Mouse (Mus musculus) limb, embryonic 14.5 days (tissue): ENCODE data around the gene Usp43. TPM values are rescaled to one million over a fixed set of nuclear protein-coding genes. Genes with fewer than 3 reads are reported as not detected.

Experiments
- ATAC-seq: fragments of 200-750 bp; cut with Nextera tagmentation; 2 replicates; pipeline ENCODE4 v1.8.0; 2017; ENCODE audit warnings: low read depth, moderate number of reproducible peaks, moderate TSS enrichment; ENCODE audit not compliant: low FRiP score
- DNase-seq: peaks from one replicate; pipeline ENCODE4 v3.0.0-alpha.2; 2015; ENCODE audit warnings: low spot score
- H3K27ac ChIP-seq: fragments of 300-500 bp; sonication (generic); replicated peaks from 2 replicates; pipeline ENCODE4 v1.5.1; 2014; ENCODE audit warnings: low read depth, mild to moderate bottlenecking, low read length, moderate library complexity, mixed read lengths
- H3K27me3 ChIP-seq: fragments of 300-500 bp; sonication (generic); 2 replicates; pipeline ENCODE4 v1.6.1; 2014; ENCODE audit warnings: low read length, mixed read lengths; ENCODE audit not compliant: control insufficient read depth, insufficient read depth
- H3K36me3 ChIP-seq: fragments of 300-500 bp; sonication (generic); 2 replicates; pipeline ENCODE4 v1.6.1; 2014; ENCODE audit warnings: mild to moderate bottlenecking, low read length, moderate library complexity, mixed read lengths; ENCODE audit not compliant: control insufficient read depth, insufficient read depth
- H3K4me1 ChIP-seq: fragments of 300-500 bp; sonication (generic); 2 replicates; pipeline ENCODE4 v1.6.1; 2014; ENCODE audit warnings: antibody characterized with exemption, low read length, mixed read lengths; ENCODE audit not compliant: control insufficient read depth, insufficient read depth
- H3K4me2 ChIP-seq: fragments of 300-500 bp; sonication (generic); replicated peaks from 2 replicates; pipeline ENCODE4 v1.6.1; 2014; ENCODE audit warnings: low read depth, mild to moderate bottlenecking, low read length, moderate library complexity; ENCODE audit not compliant: severe bottlenecking
- H3K4me3 ChIP-seq: fragments of 300-500 bp; sonication (generic); replicated peaks from 2 replicates; pipeline ENCODE4 v1.5.1; 2014; ENCODE audit warnings: low read length
- H3K9ac ChIP-seq: fragments of 300-500 bp; sonication (generic); 2 replicates; pipeline ENCODE4 v1.6.1; 2014; ENCODE audit warnings: mild to moderate bottlenecking, low read depth, low read length, moderate library complexity; ENCODE audit not compliant: severe bottlenecking
- H3K9me3 ChIP-seq: fragments of 300-500 bp; sonication (generic); 2 replicates; pipeline ENCODE4 v1.6.1; 2016; ENCODE audit warnings: low read length; ENCODE audit not compliant: control insufficient read depth
- POLR2A ChIP-seq: fragments of 200-500 bp; IDR thresholded peaks from 2 replicates; pipeline ENCODE4 v1.8.0; 2012; ENCODE audit warnings: inconsistent platforms, mild to moderate bottlenecking, moderate library complexity, borderline replicate concordance; ENCODE audit not compliant: insufficient read depth, insufficient read length; ENCODE audit errors: extremely low read depth
- WGBS: fragments of 180-500 bp; shearing (Covaris S2); extraction: QIAGEN DNeasy Blood & Tissue Kit; methylation state at CpG from one replicate; pipeline ENCODE4 v1.1.7; 2014; 5-methylcytosine and 5-hydroxymethylcytosine counted together
- polyA plus RNA-seq, 2 experiments: library from polyadenylated mRNA; depleted of rRNA in 1 of 2; stranded (reverse) in 1 of 2; unstranded in 1 of 2; fragments of >200 nt; fragmentation: Nextera tagmentation in 1 of 2; extraction: Ambion mirVana in 1 of 2; gene quantifications; 2 replicates each; pipeline versions ENCODE4 v1.2.1 to v1.2.3; 2012 to 2014

Usp43 gene
- polyA plus RNA-seq, 2 experiments = 1.8 to 1.9 TPM

DNA sequence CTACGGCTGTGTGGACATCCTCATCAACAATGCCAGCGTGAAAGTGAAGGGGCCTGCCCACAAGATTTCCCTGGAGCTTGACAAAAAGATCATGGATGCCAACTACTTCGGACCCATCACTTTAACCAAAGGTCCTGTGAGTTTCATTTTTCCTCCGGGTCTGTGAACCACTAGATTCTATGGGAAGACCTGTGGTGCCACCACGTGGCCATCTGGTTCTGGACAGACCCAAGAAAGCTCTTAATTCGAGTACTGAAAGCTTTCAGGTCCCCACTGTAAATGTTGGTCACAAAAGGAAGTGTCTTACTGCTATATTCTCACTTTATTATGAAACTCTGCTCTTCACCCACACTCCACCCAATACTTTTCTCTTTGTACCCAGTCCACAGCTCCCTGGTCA, 110.4 kb downstream of the Usp43 start:
- Histone ChIP-seq H3K4me3 (no peak overlapping the region), H3K27ac (no peak overlapping the region), H3K27me3 (no peaks in the 10 kb centered on the region), H3K36me3 (no peaks in the 10 kb centered on the region), H3K9me3 (no peaks in the 10 kb centered on the region), H3K4me2 (no peak overlapping the region), H3K9ac (no peak overlapping the region), H3K4me1 (no peaks in the 10 kb centered on the region)
- WGBS = 78% methylated on average over 6 of the region's 6 CpGs
- no peak for TF ChIP-seq POLR2A
- ATAC-seq = no peak
- DNase-seq = no peak

GRCm38 (mm10) chr11:67808051-67808450, 113.9 kb downstream of the Usp43 start:
- Histone ChIP-seq H3K27me3 (no peaks in the 10 kb centered on the region), H3K9me3 (no peaks in the 10 kb centered on the region), H3K4me1 (no peaks in the 10 kb centered on the region), H3K36me3 (no peaks in the 10 kb centered on the region), H3K9ac (no peak overlapping the region), H3K27ac (no peak overlapping the region), H3K4me2 (no peak overlapping the region), H3K4me3 (no peak overlapping the region)
- DNase-seq (no peak), ATAC-seq (no peak)
- 84% methylated on average over 5 of the region's 5 CpGs for WGBS
- TF ChIP-seq POLR2A = no peak

- no peaks in the 10 kb centered on the region for H3K9me3 ChIP-seq
- DNase-seq (no peak), ATAC-seq (no peak)
- no peak overlapping the region for H3K9ac ChIP-seq
- H3K4me1 ChIP-seq = no peaks in the 10 kb centered on the region
- no peaks in the 10 kb centered on the region for H3K27me3 ChIP-seq
- 78% methylated on average over 11 of the region's 11 CpGs for WGBS
- H3K4me3 ChIP-seq = no peak overlapping the region
- no peak overlapping the region for H3K27ac ChIP-seq
- H3K36me3 ChIP-seq = no peaks in the 10 kb centered on the region
- no peak for TF ChIP-seq POLR2A
- H3K4me2 ChIP-seq = no peak overlapping the region
Observed at GRCm38 (mm10) chr11:67806832-67807597, 114.9 kb downstream of the Usp43 start.

GRCm38 (mm10) chr11:67805538-67805937, 116.4 kb downstream of the Usp43 start:
- ATAC-seq (no peak), DNase-seq (no peak)
- WGBS = 86% methylated on average over 1 of the region's 1 CpGs
- no peak overlapping the region for H3K27ac ChIP-seq
- no peak overlapping the region for H3K4me3 ChIP-seq
- H3K4me2 ChIP-seq = no peak overlapping the region
- no peaks in the 10 kb centered on the region for H3K4me1 ChIP-seq
- H3K9ac ChIP-seq = no peak overlapping the region
- no peaks in the 10 kb centered on the region for H3K27me3 ChIP-seq
- no peaks in the 10 kb centered on the region for H3K9me3 ChIP-seq
- H3K36me3 ChIP-seq = no peaks in the 10 kb centered on the region
- TF ChIP-seq POLR2A = no peak

Other genes with a start within 250 kb of the Usp43 start
- gene Rcvrn, start 226.8 kb downstream of the Usp43 start, polyA plus RNA-seq (2012; rRNA removed) = 0.09 and 0.11 TPM in 2 replicates
- not detected in 2 replicates for gene Rcvrn, start 226.8 kb downstream of the Usp43 start, polyA plus RNA-seq (2014; fragmentation: Nextera tagmentation; extraction: Ambion mirVana)
- gene Glp2r, start 151.0 kb downstream of the Usp43 start, polyA plus RNA-seq (2012; rRNA removed) = 0.03 TPM in 1 of 2 replicates, not detected in the other
- gene Glp2r, start 151.0 kb downstream of the Usp43 start, polyA plus RNA-seq (2014; fragmentation: Nextera tagmentation; extraction: Ambion mirVana) = 0.14 TPM in 1 of 2 replicates, not detected in the other
- not detected in 2 replicates for gene Gsg1l2, start 147.5 kb downstream of the Usp43 start, polyA plus RNA-seq (2012; rRNA removed)
- not detected in 2 replicates for gene Gsg1l2, start 147.5 kb downstream of the Usp43 start, polyA plus RNA-seq (2014; fragmentation: Nextera tagmentation; extraction: Ambion mirVana)
- 11.4 and 14.7 TPM in 2 replicates for gene Dhrs7c, start 124.0 kb downstream of the Usp43 start, polyA plus RNA-seq (2012; rRNA removed)
- gene Dhrs7c, start 124.0 kb downstream of the Usp43 start, polyA plus RNA-seq (2014; fragmentation: Nextera tagmentation; extraction: Ambion mirVana) = 4.4 and 12.1 TPM in 2 replicates
- 1.3 and 1.5 TPM in 2 replicates for gene Cfap52, start 43.5 kb upstream of the Usp43 start, polyA plus RNA-seq (2012; rRNA removed)
- 0.97 and 1.0 TPM in 2 replicates for gene Cfap52, start 43.5 kb upstream of the Usp43 start, polyA plus RNA-seq (2014; fragmentation: Nextera tagmentation; extraction: Ambion mirVana)
- 14.6 and 23.3 TPM in 2 replicates for gene Stx8, start 44.0 kb upstream of the Usp43 start, polyA plus RNA-seq (2012; rRNA removed)
- gene Stx8, start 44.0 kb upstream of the Usp43 start, polyA plus RNA-seq (2014; fragmentation: Nextera tagmentation; extraction: Ambion mirVana) = 62.1 and 65.3 TPM in 2 replicates